Mouse (Mus musculus): Measurements from ENCODE around the gene N4bp2l2. TPM values are rescaled to one million over a fixed set of nuclear protein-coding genes. Genes with fewer than 3 reads are reported as not detected.
"Not testable (repeated sequence)": the region's sequence is repeated elsewhere in the genome, so short reads cannot be mapped to it uniquely, and the experiment has no call there.

The N4bp2l2 gene
- polyA plus RNA-seq (2016; fragmentation: Nextera tagmentation; extraction: Ambion mirVana): 25.6 and 29.5 TPM in 2 replicates

- peaks cover 23% of the 10 kb centered on the region for H3K4me1 ChIP-seq
- H3K27me3 ChIP-seq (replicated peaks); H3K9me3 ChIP-seq (replicated peaks); ATAC-seq: not testable (repeated sequence)
- H3K27ac ChIP-seq: peak within 1 kb of the TSS; percentile 95
- peaks cover 18% of the 10 kb centered on the region for H3K36me3 ChIP-seq
- peak within 1 kb of the TSS; percentile 92 for H3K9ac ChIP-seq
- H3K4me3 ChIP-seq: peak within 1 kb of the TSS; percentile 94
- WGBS (ENCODE audit: insufficient replicate concordance): 85% methylated on average over 9 of the region's 9 CpGs
- peak within 1 kb of the TSS; percentile 84 for H3K4me2 ChIP-seq
Observed at GRCm38 (mm10) chr5:150666133-150666739, at the start of gene N4bp2l2. TSS of gene N4bp2l2 (minus strand) at chr5:150666183.

DNA sequence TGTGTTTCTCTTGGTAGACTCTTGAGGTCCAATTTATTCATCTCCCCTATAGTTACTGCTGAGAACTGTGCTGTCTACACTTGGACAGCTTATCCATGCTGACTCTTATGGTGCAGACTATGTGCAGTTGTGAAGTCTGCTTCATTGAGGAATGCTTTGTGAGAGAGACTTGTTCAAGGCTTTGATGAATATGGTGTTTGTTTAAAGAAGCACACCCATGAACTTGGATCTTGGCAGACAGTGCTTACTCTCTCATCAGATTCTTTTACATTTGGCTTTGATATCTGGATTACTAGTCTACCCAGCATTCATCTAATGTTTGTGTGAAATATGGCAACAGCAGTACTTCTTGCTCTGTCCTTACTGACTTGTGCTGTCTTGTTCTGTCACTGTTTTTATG lies 47.4 kb upstream of the N4bp2l2 start:
- Histone ChIP-seq H3K36me3 (no peaks in the 10 kb centered on the region), H3K27me3 (replicated peaks) (no peaks in the 10 kb centered on the region), H3K27ac (0 out of 2 replicates have a peak overlapping the region, but pooled peaks have one; percentile 30), H3K4me3 (no peak overlapping the region), H3K4me1 (peaks cover 30% of the 10 kb centered on the region), H3K9ac (no peak overlapping the region), H3K4me2 (no peak overlapping the region), H3K9me3 (replicated peaks) (no peaks in the 10 kb centered on the region)
- no peak for ATAC-seq

- Histone ChIP-seq H3K4me3 (no peak overlapping the region), H3K27me3 (replicated peaks) (no peaks in the 10 kb centered on the region), H3K9me3 (replicated peaks) (no peaks in the 10 kb centered on the region), H3K4me2 (no peak overlapping the region), H3K9ac (no peak overlapping the region), H3K27ac (no peak overlapping the region), H3K4me1 (peaks cover 43% of the 10 kb centered on the region), H3K36me3 (no peaks in the 10 kb centered on the region)
- ATAC-seq: no peak
- 87% methylated on average over 4 of the region's 4 CpGs for WGBS (ENCODE audit: insufficient replicate concordance)
Observed at GRCm38 (mm10) chr5:150711503-150711902, 45.5 kb upstream of the N4bp2l2 start.

DNA sequence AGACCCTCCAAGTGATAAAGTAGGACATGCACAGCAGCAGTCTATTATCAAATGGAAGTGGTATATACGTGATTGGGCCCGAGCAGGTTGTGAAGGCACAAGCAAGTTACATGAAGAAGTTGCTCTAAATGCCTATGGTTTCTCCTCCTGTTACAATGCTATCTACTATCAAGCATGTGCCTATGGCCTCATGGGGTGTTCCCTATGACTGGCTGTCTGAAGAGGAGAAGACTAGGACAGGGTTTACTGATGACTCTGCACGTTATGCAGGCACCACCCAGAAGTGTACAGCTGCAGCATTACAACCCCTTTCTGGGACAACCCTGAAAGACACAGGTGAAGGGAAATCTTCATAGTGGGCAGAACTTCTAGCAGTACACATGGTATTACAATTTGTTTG lies 41.2 kb upstream of the N4bp2l2 start:
- not testable (repeated sequence) for H3K9ac ChIP-seq; H3K9me3 ChIP-seq (replicated peaks); H3K4me3 ChIP-seq; H3K27me3 ChIP-seq (replicated peaks); H3K36me3 ChIP-seq
- peaks cover 45% of the 10 kb centered on the region for H3K4me1 ChIP-seq
- peak overlapping the region; percentile 56; the same call in 1 of the 2 replicates for H3K27ac ChIP-seq
- H3K4me2 ChIP-seq: peak overlapping the region; percentile 23
- ATAC-seq: peak; percentile 92
- WGBS (ENCODE audit: insufficient replicate concordance): 44% methylated on average over 3 of the region's 3 CpGs

- ATAC-seq; H3K27me3 ChIP-seq (replicated peaks); H3K9me3 ChIP-seq (replicated peaks); H3K9ac ChIP-seq; H3K36me3 ChIP-seq; H3K4me3 ChIP-seq: not testable (repeated sequence)
- peaks cover 45% of the 10 kb centered on the region for H3K4me1 ChIP-seq
- H3K4me2 ChIP-seq: peak overlapping the region; percentile 23
- H3K27ac ChIP-seq: peak overlapping the region; percentile 56; the same call in 1 of the 2 replicates
- 59% methylated on average over 1 of the region's 1 CpGs for WGBS (ENCODE audit: insufficient replicate concordance)
Observed at GRCm38 (mm10) chr5:150706651-150707050, 40.7 kb upstream of the N4bp2l2 start.

DNA sequence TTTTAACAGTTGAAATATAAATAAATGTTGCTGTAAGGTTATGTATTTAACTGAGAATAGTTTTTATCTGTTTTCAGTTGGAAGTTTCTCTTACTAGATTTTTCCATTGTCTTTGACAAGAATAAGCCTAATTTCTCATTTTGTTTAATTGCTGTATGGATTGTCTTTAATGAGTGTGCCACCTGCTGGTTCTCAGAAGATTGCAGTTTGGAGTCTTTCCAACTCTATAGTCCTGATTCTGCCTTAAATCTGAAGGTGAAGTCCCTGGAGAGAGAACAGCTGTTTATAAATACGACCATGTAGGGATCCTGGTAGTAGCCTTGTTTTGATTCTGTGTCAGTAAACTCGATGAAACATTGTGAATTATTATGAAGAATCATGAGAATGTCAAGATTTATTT lies 36.7 kb upstream of the N4bp2l2 start:
- no peaks in the 10 kb centered on the region for H3K9me3 ChIP-seq (replicated peaks)
- whole genome bisulfite sequencing (ENCODE audit: insufficient replicate concordance): 48% methylated on average over 2 of the region's 2 CpGs
- no peak overlapping the region for H3K4me2 ChIP-seq
- H3K9ac ChIP-seq: no peak overlapping the region
- H3K4me3 ChIP-seq: no peak overlapping the region
- no peak overlapping the region for H3K27ac ChIP-seq
- peaks cover 27% of the 10 kb centered on the region for H3K4me1 ChIP-seq
- H3K27me3 ChIP-seq (replicated peaks): no peaks in the 10 kb centered on the region
- no peak for ATAC-seq
- no peaks in the 10 kb centered on the region for H3K36me3 ChIP-seq

GRCm38 (mm10) chr5:150693277-150693676 lies 27.3 kb upstream of the N4bp2l2 start:
- no peak for ATAC-seq
- Histone ChIP-seq H3K4me2 (no peak overlapping the region), H3K36me3 (peaks cover 11% of the 10 kb centered on the region), H3K27ac (no peak overlapping the region), H3K4me3 (no peak overlapping the region), H3K27me3 (replicated peaks) (no peaks in the 10 kb centered on the region), H3K4me1 (peaks cover 5% of the 10 kb centered on the region; the same call in 1 of the 2 replicates), H3K9ac (no peak overlapping the region), H3K9me3 (replicated peaks) (no peaks in the 10 kb centered on the region)
- 90% methylated on average over 2 of the region's 2 CpGs for WGBS (ENCODE audit: insufficient replicate concordance)

GRCm38 (mm10) chr5:150690685-150691084 lies 24.7 kb upstream of the N4bp2l2 start:
- ATAC-seq: no peak
- Histone ChIP-seq H3K27ac (no peak overlapping the region), H3K27me3 (replicated peaks) (no peaks in the 10 kb centered on the region), H3K36me3 (peaks cover 7% of the 10 kb centered on the region), H3K9ac (no peak overlapping the region), H3K4me1 (peaks cover 5% of the 10 kb centered on the region; the same call in 1 of the 2 replicates), H3K4me2 (no peak overlapping the region), H3K9me3 (replicated peaks) (no peaks in the 10 kb centered on the region), H3K4me3 (no peak overlapping the region)

DNA sequence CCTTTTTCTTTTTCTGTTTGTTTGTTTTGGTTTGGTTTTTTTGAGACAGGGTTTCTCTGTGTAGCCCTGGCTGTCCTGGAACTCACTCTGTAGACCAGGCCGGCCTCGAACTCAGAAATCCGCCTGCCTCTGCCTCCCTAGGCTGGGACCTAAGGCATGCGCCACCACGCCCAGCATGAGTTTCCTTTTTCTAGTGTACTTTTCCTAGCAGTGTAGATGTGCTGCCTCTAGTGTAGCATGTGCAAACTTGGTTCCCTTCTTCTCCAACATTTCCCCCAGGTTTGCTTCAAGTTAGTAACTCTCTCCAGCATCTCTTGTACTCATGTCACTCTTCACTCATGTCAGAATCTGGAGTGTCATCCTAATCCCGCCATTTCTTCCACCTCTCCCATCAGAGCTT lies 16.9 kb upstream of the N4bp2l2 start:
- H3K36me3 ChIP-seq; ATAC-seq; H3K9me3 ChIP-seq (replicated peaks); H3K27me3 ChIP-seq (replicated peaks); H3K4me2 ChIP-seq; H3K27ac ChIP-seq; H3K4me3 ChIP-seq; H3K9ac ChIP-seq: not testable (repeated sequence)
- 81% methylated on average over 6 of the region's 6 CpGs for WGBS (ENCODE audit: insufficient replicate concordance)
- H3K4me1 ChIP-seq: peaks cover 17% of the 10 kb centered on the region

GRCm38 (mm10) chr5:150674866-150675265 lies 8.9 kb upstream of the N4bp2l2 start:
- no peaks in the 10 kb centered on the region for H3K36me3 ChIP-seq
- WGBS (ENCODE audit: insufficient replicate concordance): 33% methylated on average over 6 of the region's 6 CpGs
- H3K4me1 ChIP-seq: peaks cover 49% of the 10 kb centered on the region
- no peaks in the 10 kb centered on the region for H3K9me3 ChIP-seq (replicated peaks)
- ATAC-seq: no peak
- H3K9ac ChIP-seq: peak overlapping the region; percentile 97
- no peaks in the 10 kb centered on the region for H3K27me3 ChIP-seq (replicated peaks)
- H3K4me3 ChIP-seq: peak overlapping the region; percentile 96
- peak overlapping the region; percentile 85 for H3K4me2 ChIP-seq
- H3K27ac ChIP-seq: no peak overlapping the region

- peak; percentile 31 for ATAC-seq
- under 1% methylated on average over 75 of the region's 91 CpGs for WGBS (ENCODE audit: insufficient replicate concordance)
- H3K4me3 ChIP-seq: peak overlapping the region; percentile 96
Observed at GRCm38 (mm10) chr5:150673880-150674621, 8.1 kb upstream of the N4bp2l2 start.

GRCm38 (mm10) chr5:150673153-150673835 lies 7.3 kb upstream of the N4bp2l2 start, which contains the start of gene Pds5b:
TSS of gene Pds5b (plus strand) at chr5:150673739.
- no peaks in the 10 kb centered on the region for H3K36me3 ChIP-seq
- H3K4me3 ChIP-seq: peak within 1 kb of the TSS; percentile 96
- peak within 1 kb of the TSS; percentile 97 for H3K9ac ChIP-seq
- H3K27me3 ChIP-seq (replicated peaks): no peaks in the 10 kb centered on the region; the same call in 1 of the 2 replicates
- H3K9me3 ChIP-seq (replicated peaks): no peaks in the 10 kb centered on the region
- 13% methylated on average over 41 of the region's 49 CpGs for WGBS (ENCODE audit: insufficient replicate concordance)
- peak within 1 kb of the TSS; percentile 91 for H3K27ac ChIP-seq
- H3K4me2 ChIP-seq: peak within 1 kb of the TSS; percentile 85
- H3K4me1 ChIP-seq: peaks cover 37% of the 10 kb centered on the region
- peak; percentile 97 for ATAC-seq

More at GRCm38 (mm10) chr5:150673880-150674621, 8.1 kb upstream of the N4bp2l2 start:
- no peaks in the 10 kb centered on the region for H3K9me3 ChIP-seq (replicated peaks)
- peak overlapping the region; percentile 91 for H3K27ac ChIP-seq
- H3K36me3 ChIP-seq: no peaks in the 10 kb centered on the region
- H3K4me1 ChIP-seq: peaks cover 41% of the 10 kb centered on the region
- peak overlapping the region; percentile 97 for H3K9ac ChIP-seq
- peak overlapping the region; percentile 85 for H3K4me2 ChIP-seq
- no peaks in the 10 kb centered on the region; the same call in 1 of the 2 replicates for H3K27me3 ChIP-seq (replicated peaks)
